Mouse (Mus musculus): ENCODE results near the gene Elovl2. TPM values are rescaled to one million over a fixed set of nuclear protein-coding genes. Genes with fewer than 3 reads are reported as not detected.

Gene Elovl2
- polyA plus RNA-seq, 1 experiment from 2014 or later, result 314 TPM

DNA sequence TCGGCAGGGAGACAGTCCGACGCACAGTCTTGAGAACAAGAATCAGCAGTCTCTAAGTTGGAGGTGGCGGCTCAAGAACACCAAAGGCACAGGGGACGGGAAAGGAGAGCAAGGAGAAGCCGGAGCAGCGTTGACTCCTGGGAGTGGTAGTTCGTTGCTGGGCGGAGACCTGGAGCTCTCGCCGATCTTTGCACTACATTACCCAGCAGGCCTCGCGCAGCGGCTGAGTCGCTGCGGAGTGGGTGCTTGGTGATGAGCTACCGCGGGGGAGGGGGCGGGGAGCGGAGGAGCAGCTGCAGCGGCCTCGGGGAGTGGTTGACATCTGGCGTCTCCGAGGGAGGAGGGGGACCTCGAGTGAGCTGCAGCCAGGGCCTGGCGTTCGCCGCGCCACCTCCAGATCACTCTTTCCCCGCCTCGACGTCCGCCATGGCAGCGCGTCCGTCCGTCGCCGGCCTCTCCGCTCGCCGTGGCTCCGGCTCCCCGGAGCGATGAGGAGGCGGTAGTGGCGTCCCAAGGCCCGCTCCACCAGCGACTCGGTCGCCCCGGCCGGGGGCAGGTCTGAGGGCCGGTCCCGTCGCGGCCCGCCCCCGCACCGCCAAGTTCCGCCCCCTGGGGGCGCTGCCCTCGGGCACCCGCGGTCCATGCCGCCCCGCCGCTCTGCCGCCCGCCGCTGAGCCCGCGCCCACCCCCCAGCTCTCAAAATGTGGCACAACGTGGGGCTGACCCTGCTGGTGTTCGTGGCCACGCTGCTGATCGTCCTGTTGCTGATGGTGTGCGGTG, 29.5 kb upstream of the Elovl2 start, which contains the start of gene Smim13:
TSS of gene Smim13 (plus strand) at position 307 of the 780 bp plus-strand sequence.
- Histone ChIP-seq H3K9me3 (ENCODE audit: low read length) (no peaks in the 10 kb centered on the region), H3K4me1 (ENCODE audit: insufficient read depth) (peaks cover 17% of the 10 kb centered on the region), H3K4me2 (ENCODE audit: low read depth, low read length) (peak within 1 kb of the TSS; percentile 79), H3K4me3 (ENCODE audit: low read depth, low read length) (peak within 1 kb of the TSS; percentile 81), H3K36me3 (replicated peaks; ENCODE audit: insufficient read depth, low read length) (no peaks in the 10 kb centered on the region), H3K27me3 (ENCODE audit: insufficient read depth, low read length) (no peaks in the 10 kb centered on the region), H3K9ac (replicated peaks) (peak within 1 kb of the TSS; percentile 86), H3K27ac (ENCODE audit: low read depth) (peak within 1 kb of the TSS; percentile 91)
- WGBS (ENCODE audit: insufficient replicate concordance), result under 1% methylated on average over 51 of the region's 78 CpGs
- ATAC-seq (peak; percentile 96), DNase-seq (peak; percentile 94)
- peak; percentile 47 for TF ChIP-seq CTCF (IDR thresholded peaks at IDR 0.05; ENCODE audit: low read depth)
- TF ChIP-seq EP300 (IDR thresholded peaks at IDR 0.05; ENCODE audit: low read depth), result no peak; the same call in 1 of the 2 replicates

- WGBS (ENCODE audit: insufficient replicate concordance), result 42% methylated on average over 12 of the region's 12 CpGs
- peak overlapping the region; percentile 86 for H3K9ac ChIP-seq (replicated peaks)
- no peak for DNase-seq
- TF ChIP-seq EP300 (IDR thresholded peaks at IDR 0.05; ENCODE audit: low read depth), result peak; percentile 73
- no peak for TF ChIP-seq CTCF (IDR thresholded peaks at IDR 0.05; ENCODE audit: low read depth)
- H3K27me3 ChIP-seq (ENCODE audit: insufficient read depth, low read length), result no peaks in the 10 kb centered on the region
- ATAC-seq, result peak; percentile 53
- peaks cover 17% of the 10 kb centered on the region for H3K4me1 ChIP-seq (ENCODE audit: insufficient read depth)
- peak overlapping the region; percentile 81 for H3K4me3 ChIP-seq (ENCODE audit: low read depth, low read length)
- H3K27ac ChIP-seq (ENCODE audit: low read depth), result peak overlapping the region; percentile 91
- H3K36me3 ChIP-seq (replicated peaks; ENCODE audit: insufficient read depth, low read length), result no peaks in the 10 kb centered on the region
- peak overlapping the region; percentile 79 for H3K4me2 ChIP-seq (ENCODE audit: low read depth, low read length)
- no peaks in the 10 kb centered on the region for H3K9me3 ChIP-seq (ENCODE audit: low read length)
Observed at GRCm38 (mm10) chr13:41248751-41249520, 28.7 kb upstream of the Elovl2 start.

- TF ChIP-seq EP300 (IDR thresholded peaks at IDR 0.05; ENCODE audit: low read depth) (no peak), CTCF (IDR thresholded peaks at IDR 0.05; ENCODE audit: low read depth) (peak; percentile 22; the same call in 1 of the 2 replicates)
- WGBS (ENCODE audit: insufficient replicate concordance), result 41% methylated on average over 6 of the region's 6 CpGs
Observed at GRCm38 (mm10) chr13:41244306-41244830, 24.2 kb upstream of the Elovl2 start.

GRCm38 (mm10) chr13:41241557-41241956, 21.4 kb upstream of the Elovl2 start:
- no peak overlapping the region for H3K27ac ChIP-seq (ENCODE audit: low read depth)
- no peak overlapping the region for H3K4me2 ChIP-seq (ENCODE audit: low read depth, low read length)
- TF ChIP-seq EP300 (IDR thresholded peaks at IDR 0.05; ENCODE audit: low read depth) (no peak), CTCF (IDR thresholded peaks at IDR 0.05; ENCODE audit: low read depth) (no peak)
- ATAC-seq, result no peak
- H3K9ac ChIP-seq (replicated peaks), result no peak overlapping the region
- 28% methylated on average over 2 of the region's 2 CpGs for WGBS (ENCODE audit: insufficient replicate concordance)
- no peaks in the 10 kb centered on the region for H3K4me1 ChIP-seq (ENCODE audit: insufficient read depth)
- no peak for DNase-seq
- no peak overlapping the region for H3K4me3 ChIP-seq (ENCODE audit: low read depth, low read length)
- H3K27me3 ChIP-seq (ENCODE audit: insufficient read depth, low read length), result no peaks in the 10 kb centered on the region
- no peaks in the 10 kb centered on the region for H3K9me3 ChIP-seq (ENCODE audit: low read length)
- H3K36me3 ChIP-seq (replicated peaks; ENCODE audit: insufficient read depth, low read length), result no peaks in the 10 kb centered on the region

More at GRCm38 (mm10) chr13:41244306-41244830, 24.2 kb upstream of the Elovl2 start:
- Histone ChIP-seq H3K4me2 (ENCODE audit: low read depth, low read length) (no peak overlapping the region), H3K9me3 (ENCODE audit: low read length) (no peaks in the 10 kb centered on the region), H3K4me1 (ENCODE audit: insufficient read depth) (peaks cover 6% of the 10 kb centered on the region; the same call in 1 of the 2 replicates), H3K4me3 (ENCODE audit: low read depth, low read length) (no peak overlapping the region), H3K36me3 (replicated peaks; ENCODE audit: insufficient read depth, low read length) (no peaks in the 10 kb centered on the region), H3K9ac (replicated peaks) (no peak overlapping the region), H3K27ac (ENCODE audit: low read depth) (no peak overlapping the region), H3K27me3 (ENCODE audit: insufficient read depth, low read length) (no peaks in the 10 kb centered on the region)
- no peak for ATAC-seq
- DNase-seq, result no peak

DNA sequence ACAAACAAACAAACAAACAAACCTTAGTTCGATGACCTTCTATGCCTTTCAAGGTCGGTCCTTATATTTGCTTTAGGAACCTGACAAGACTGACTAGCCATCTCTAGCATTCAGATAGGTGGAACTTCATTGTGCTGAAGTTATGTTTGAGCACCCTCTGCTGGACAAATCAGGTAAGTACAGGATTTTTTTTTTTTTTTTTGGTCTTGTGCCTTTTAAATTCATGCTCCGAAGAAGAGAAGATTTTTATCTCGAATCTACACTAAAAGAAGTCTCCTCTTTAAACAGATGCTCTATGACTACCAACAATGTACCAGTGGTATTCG, 18.6 kb upstream of the Elovl2 start:
- H3K4me1 ChIP-seq (ENCODE audit: insufficient read depth), result no peaks in the 10 kb centered on the region; the same call in 1 of the 2 replicates
- H3K9me3 ChIP-seq (ENCODE audit: low read length), result no peaks in the 10 kb centered on the region
- no peak for TF ChIP-seq EP300 (IDR thresholded peaks at IDR 0.05; ENCODE audit: low read depth)
- TF ChIP-seq CTCF (IDR thresholded peaks at IDR 0.05; ENCODE audit: low read depth), result peak; percentile 84
- WGBS (ENCODE audit: insufficient replicate concordance), result 2% methylated on average over 5 of the region's 5 CpGs
- H3K27me3 ChIP-seq (ENCODE audit: insufficient read depth, low read length), result no peaks in the 10 kb centered on the region
- no peaks in the 10 kb centered on the region for H3K36me3 ChIP-seq (replicated peaks; ENCODE audit: insufficient read depth, low read length)
- peak overlapping the region; percentile 56; the same call in 1 of the 2 replicates for H3K4me2 ChIP-seq (ENCODE audit: low read depth, low read length)
- H3K9ac ChIP-seq (replicated peaks), result no peak overlapping the region
- H3K4me3 ChIP-seq (ENCODE audit: low read depth, low read length), result no peak overlapping the region
- no peak overlapping the region for H3K27ac ChIP-seq (ENCODE audit: low read depth)
- ATAC-seq, result no peak
- DNase-seq, result no peak
